Mouse (Mus musculus) embryonic facial prominence, embryonic 15.5 days (tissue): ENCODE measurements at regions not wholly inside any gene's neighbourhood (a gene's known extent, or its start where the extent isn't known, plus 50 kb on each side); places are given as distances from the start of the nearest gene placed in this dataset.

Experiments used
- ATAC-seq: fragments of 200-750 bp; cut with Nextera tagmentation; 2 replicates; pipeline ENCODE4 v1.8.0; 2017; ENCODE audit warnings: low read depth, moderate TSS enrichment; ENCODE audit not compliant: insufficient number of reproducible peaks, low FRiP score, low TSS enrichment
- H3K27ac ChIP-seq: fragments of 300-500 bp; sonication (generic); replicated peaks from 2 replicates; pipeline ENCODE4 v1.5.1; 2015; ENCODE audit warnings: mild to moderate bottlenecking, inconsistent platforms
- H3K27me3 ChIP-seq: fragments of 300-500 bp; sonication (generic); 2 replicates; pipeline ENCODE4 v1.6.1; 2015; ENCODE audit warnings: inconsistent platforms
- H3K36me3 ChIP-seq: fragments of 300-500 bp; sonication (generic); 2 replicates; pipeline ENCODE4 v1.6.1; 2015; ENCODE audit warnings: mild to moderate bottlenecking, inconsistent platforms
- H3K4me1 ChIP-seq: fragments of 300-500 bp; sonication (generic); 2 replicates; pipeline ENCODE4 v1.6.1; 2015; ENCODE audit warnings: inconsistent platforms
- H3K4me2 ChIP-seq: fragments of 300-500 bp; sonication (generic); replicated peaks from 2 replicates; pipeline ENCODE4 v1.6.1; 2015; ENCODE audit warnings: mild to moderate bottlenecking, inconsistent platforms
- H3K4me3 ChIP-seq: fragments of 300-500 bp; sonication (generic); replicated peaks from 2 replicates; pipeline ENCODE4 v1.5.1; 2015; ENCODE audit warnings: mild to moderate bottlenecking, inconsistent platforms
- H3K9ac ChIP-seq: fragments of 300-500 bp; sonication (generic); 2 replicates; pipeline ENCODE4 v1.6.1; 2015; ENCODE audit warnings: inconsistent platforms
- H3K9me3 ChIP-seq: fragments of 300-500 bp; sonication (generic); replicated peaks from 2 replicates; pipeline ENCODE4 v1.6.1; 2016; ENCODE audit warnings: inconsistent platforms
- WGBS: fragments of 180-500 bp; shearing (Covaris S2); methylation state at CpG from one replicate; pipeline ENCODE4 v1.1.7; 2015; 5-methylcytosine and 5-hydroxymethylcytosine counted together

- no peaks in the 10 kb centered on the region for H3K36me3 ChIP-seq
- H3K4me1 ChIP-seq: no peaks in the 10 kb centered on the region
- no peak overlapping the region for H3K27ac ChIP-seq
- no peaks in the 10 kb centered on the region for H3K9me3 ChIP-seq
- no peak overlapping the region for H3K4me3 ChIP-seq
- WGBS: 59% methylated on average over 2 of the region's 2 CpGs
- H3K4me2 ChIP-seq: no peak overlapping the region
- H3K9ac ChIP-seq: no peak overlapping the region
- no peak for ATAC-seq
- no peaks in the 10 kb centered on the region for H3K27me3 ChIP-seq
Measured at GRCm38 (mm10) chr12:15741219-15741618, 75.5 kb downstream of the Trib2 start.

- no peak for ATAC-seq
Measured at GRCm38 (mm10) chr12:15738989-15739388, 77.7 kb downstream of the Trib2 start.

GRCm38 (mm10) chr12:15731261-15731660 is 85.5 kb downstream of the Trib2 start:
- ATAC-seq: no peak
- Histone ChIP-seq H3K9me3 (no peaks in the 10 kb centered on the region), H3K9ac (no peak overlapping the region), H3K4me2 (no peak overlapping the region), H3K4me1 (0 out of 2 replicates have a peak, but pooled peaks cover 3% of the 10 kb centered on the region), H3K4me3 (no peak overlapping the region), H3K27me3 (no peaks in the 10 kb centered on the region), H3K27ac (no peak overlapping the region), H3K36me3 (no peaks in the 10 kb centered on the region)
- WGBS: 33% methylated on average over 3 of the region's 3 CpGs

More at GRCm38 (mm10) chr12:15738989-15739388, 77.7 kb downstream of the Trib2 start:
- Histone ChIP-seq H3K4me3 (no peak overlapping the region), H3K9me3 (no peaks in the 10 kb centered on the region), H3K4me1 (no peaks in the 10 kb centered on the region), H3K4me2 (no peak overlapping the region), H3K27ac (no peak overlapping the region), H3K36me3 (no peaks in the 10 kb centered on the region), H3K9ac (no peak overlapping the region), H3K27me3 (no peaks in the 10 kb centered on the region)
- WGBS: 57% methylated on average over 4 of the region's 4 CpGs

GRCm38 (mm10) chr12:15729696-15730095 is 87.0 kb downstream of the Trib2 start:
- no peak overlapping the region for H3K27ac ChIP-seq
- no peaks in the 10 kb centered on the region for H3K36me3 ChIP-seq
- no peaks in the 10 kb centered on the region for H3K9me3 ChIP-seq
- ATAC-seq: no peak
- H3K4me3 ChIP-seq: no peak overlapping the region
- no peak overlapping the region for H3K4me2 ChIP-seq
- H3K27me3 ChIP-seq: no peaks in the 10 kb centered on the region
- 0 out of 2 replicates have a peak, but pooled peaks cover 3% of the 10 kb centered on the region for H3K4me1 ChIP-seq
- no peak overlapping the region for H3K9ac ChIP-seq
- 36% methylated on average over 3 of the region's 3 CpGs for WGBS

- Histone ChIP-seq H3K36me3 (no peaks in the 10 kb centered on the region), H3K27ac (no peak overlapping the region), H3K4me3 (no peak overlapping the region), H3K27me3 (no peaks in the 10 kb centered on the region), H3K4me2 (no peak overlapping the region), H3K9ac (no peak overlapping the region), H3K4me1 (peaks cover 3% of the 10 kb centered on the region; the same call in 1 of the 2 replicates), H3K9me3 (no peaks in the 10 kb centered on the region)
- WGBS: 21% methylated on average over 6 of the region's 6 CpGs
- ATAC-seq: no peak
Measured at GRCm38 (mm10) chr12:15723529-15723928, 93.2 kb downstream of the Trib2 start.

GRCm38 (mm10) chr12:15722161-15722560 is 94.6 kb downstream of the Trib2 start:
- WGBS: 76% methylated on average over 2 of the region's 2 CpGs

GRCm38 (mm10) chr12:15720171-15720570 is 96.6 kb downstream of the Trib2 start:
- WGBS: 86% methylated on average over 6 of the region's 6 CpGs
- ATAC-seq: no peak
- H3K4me1 ChIP-seq: peaks cover 9% of the 10 kb centered on the region; the same call in 1 of the 2 replicates
- no peaks in the 10 kb centered on the region for H3K9me3 ChIP-seq
- H3K9ac ChIP-seq: no peak overlapping the region
- H3K27me3 ChIP-seq: no peaks in the 10 kb centered on the region
- no peak overlapping the region for H3K27ac ChIP-seq
- H3K4me2 ChIP-seq: no peak overlapping the region
- H3K36me3 ChIP-seq: no peaks in the 10 kb centered on the region
- no peak overlapping the region for H3K4me3 ChIP-seq

More at GRCm38 (mm10) chr12:15722161-15722560, 94.6 kb downstream of the Trib2 start:
- Histone ChIP-seq H3K4me3 (no peak overlapping the region), H3K4me2 (no peak overlapping the region), H3K27me3 (no peaks in the 10 kb centered on the region), H3K36me3 (no peaks in the 10 kb centered on the region), H3K4me1 (peaks cover 9% of the 10 kb centered on the region; the same call in 1 of the 2 replicates), H3K9me3 (no peaks in the 10 kb centered on the region), H3K9ac (no peak overlapping the region), H3K27ac (no peak overlapping the region)
- ATAC-seq: no peak

- H3K27ac ChIP-seq: no peak overlapping the region
- H3K27me3 ChIP-seq: no peaks in the 10 kb centered on the region
- no peak overlapping the region for H3K4me2 ChIP-seq
- no peak overlapping the region for H3K4me3 ChIP-seq
- 80% methylated on average over 1 of the region's 1 CpGs for WGBS
- no peaks in the 10 kb centered on the region for H3K36me3 ChIP-seq
- no peaks in the 10 kb centered on the region for H3K9me3 ChIP-seq
- ATAC-seq: no peak
- H3K4me1 ChIP-seq: peaks cover 9% of the 10 kb centered on the region; the same call in 1 of the 2 replicates
- no peak overlapping the region for H3K9ac ChIP-seq
Measured at GRCm38 (mm10) chr12:15718827-15719226, 97.9 kb downstream of the Trib2 start.

GRCm38 (mm10) chr12:15717989-15718388 is 98.7 kb downstream of the Trib2 start:
- Histone ChIP-seq H3K4me1 (peaks cover 6% of the 10 kb centered on the region; the same call in 1 of the 2 replicates), H3K27me3 (no peaks in the 10 kb centered on the region), H3K9ac (no peak overlapping the region), H3K36me3 (no peaks in the 10 kb centered on the region), H3K4me2 (no peak overlapping the region), H3K9me3 (no peaks in the 10 kb centered on the region), H3K4me3 (no peak overlapping the region), H3K27ac (no peak overlapping the region)
- WGBS: 78% methylated on average over 6 of the region's 6 CpGs
- ATAC-seq: no peak

- ATAC-seq: no peak
- Histone ChIP-seq H3K27me3 (no peaks in the 10 kb centered on the region), H3K4me3 (no peak overlapping the region), H3K4me2 (no peak overlapping the region), H3K36me3 (no peaks in the 10 kb centered on the region), H3K4me1 (peaks cover 6% of the 10 kb centered on the region; the same call in 1 of the 2 replicates), H3K9ac (no peak overlapping the region), H3K27ac (no peak overlapping the region), H3K9me3 (no peaks in the 10 kb centered on the region)
- 81% methylated on average over 3 of the region's 3 CpGs for WGBS
Measured at GRCm38 (mm10) chr12:15717342-15717741, 99.4 kb downstream of the Trib2 start.

- H3K9ac ChIP-seq: no peak overlapping the region
- H3K4me2 ChIP-seq: no peak overlapping the region
- H3K27ac ChIP-seq: no peak overlapping the region
- no peak overlapping the region for H3K4me3 ChIP-seq
- H3K36me3 ChIP-seq: no peaks in the 10 kb centered on the region
- ATAC-seq: no peak
- H3K4me1 ChIP-seq: peaks cover 6% of the 10 kb centered on the region; the same call in 1 of the 2 replicates
- no peaks in the 10 kb centered on the region for H3K27me3 ChIP-seq
- H3K9me3 ChIP-seq: no peaks in the 10 kb centered on the region
- WGBS: 80% methylated on average over 2 of the region's 2 CpGs
Measured at GRCm38 (mm10) chr12:15713623-15714022, 103.1 kb downstream of the Trib2 start.

- WGBS: 68% methylated on average over 6 of the region's 6 CpGs
- Histone ChIP-seq H3K4me1 (0 out of 2 replicates have a peak, but pooled peaks cover 5% of the 10 kb centered on the region), H3K4me3 (no peak overlapping the region), H3K9me3 (no peaks in the 10 kb centered on the region), H3K4me2 (no peak overlapping the region), H3K9ac (no peak overlapping the region), H3K27me3 (no peaks in the 10 kb centered on the region), H3K36me3 (no peaks in the 10 kb centered on the region), H3K27ac (no peak overlapping the region)
- ATAC-seq: no peak
Measured at GRCm38 (mm10) chr12:15707570-15708095, 109.1 kb downstream of the Trib2 start.
